Mouse (Mus musculus) embryonic stem cell, embryonic (primary cell): ENCODE data around the gene Mill1.
"Not testable (repeated sequence)": the region's sequence is repeated elsewhere in the genome, so short reads cannot be mapped to it uniquely, and the experiment has no call there.

Experiments
- CTCF ChIA-PET, 4 experiments: fragments of 300-600 bp in 2 of 4; fragments of 350-600 bp in 2 of 4; sonication (Branson Sonifier 250); formaldehyde crosslinking; loops; one replicate each; lab custom pipeline; 2022; ENCODE audit warnings: inconsistent platforms in 2 of 4; lab: Charles Lee
- POLR2A ChIA-PET, 4 experiments: fragments of 300-600 bp in 2 of 4; fragments of 350-600 bp in 2 of 4; sonication (Branson Sonifier 250); formaldehyde crosslinking; loops; one replicate each; lab custom pipeline; 2022; ENCODE audit warnings: antibody characterized with exemption in 4 of 4, inconsistent platforms in 1 of 4; lab: Charles Lee

Gene Mill1

GRCm38 (mm10) chr7:18245047-18245446, at the start of gene Mill1:
TSS of gene Mill1 (plus strand) at chr7:18245347.
- POLR2A ChIA-PET, result no interaction called here
- CTCF ChIA-PET, result interaction anchor here in 1 of 4 experiments (0.6 kb wide), 1 partner anchor 1506 kb away, joined by 5 read pairs; no protein-coding TSS in a partner anchor

GRCm38 (mm10) chr7:18210938-18211337, 34.2 kb upstream of the Mill1 start:
- POLR2A ChIA-PET, result no interaction called here

GRCm38 (mm10) chr7:18214699-18215098, 30.4 kb upstream of the Mill1 start:
- CTCF ChIA-PET, result no interaction called here
- POLR2A ChIA-PET, result interaction anchor here in 2 of 4 experiments (0.5 to 0.7 kb wide), 2 partner anchors 293 to 626 kb away, joined by 3 to 5 read pairs; no protein-coding TSS in a partner anchor

More at GRCm38 (mm10) chr7:18210938-18211337, 34.2 kb upstream of the Mill1 start:
- CTCF ChIA-PET, result no interaction called here

DNA sequence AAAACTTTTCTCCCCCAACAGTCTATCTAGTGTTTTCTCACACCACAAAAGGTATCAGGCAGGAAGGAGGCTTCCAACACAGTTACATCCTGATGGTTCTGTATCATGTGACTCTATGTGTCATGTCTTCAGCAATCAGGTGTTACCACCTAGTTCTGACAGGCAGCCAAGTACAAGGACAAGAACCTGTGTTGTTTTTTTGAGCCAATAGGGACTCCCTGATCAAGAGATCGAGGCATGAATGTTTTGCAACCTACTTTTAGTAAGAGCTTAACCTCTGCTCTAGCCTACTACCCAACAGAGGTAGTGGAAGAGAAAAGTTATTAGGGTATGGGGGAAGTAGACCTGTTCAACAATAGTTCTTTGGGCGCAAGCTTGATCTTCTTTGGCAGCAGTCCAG, 6.6 kb upstream of the Mill1 start:
- ChIA-PET CTCF (no interaction called here), POLR2A (no interaction called here)

DNA sequence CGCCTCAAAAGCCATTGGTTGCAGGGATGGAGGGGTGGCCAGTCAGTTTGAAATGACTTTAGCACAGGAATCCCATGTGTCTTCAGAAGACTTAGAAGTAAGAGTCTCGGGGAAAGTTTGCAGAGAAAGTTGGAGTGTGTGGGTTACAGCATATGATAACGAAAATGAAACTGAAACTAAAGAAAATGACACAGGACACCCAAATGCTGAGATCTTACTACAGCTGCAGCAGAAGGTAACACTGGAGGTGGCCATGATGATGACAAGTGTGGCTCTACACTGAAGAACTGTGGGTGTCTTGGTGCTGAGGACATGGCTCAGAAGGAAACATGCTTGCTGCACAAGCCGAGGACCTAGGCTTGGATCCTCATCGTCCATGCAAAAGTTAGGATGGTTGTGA, 3.9 kb upstream of the Mill1 start:
- ChIA-PET POLR2A (interaction anchor here in 1 of 4 experiments (0.8 kb wide), 1 partner anchor 702 kb away, joined by 3 read pairs; no protein-coding TSS in a partner anchor), CTCF (no interaction called here)

- CTCF ChIA-PET, POLR2A ChIA-PET: not testable (repeated sequence)
These were observed 1.1 kb upstream of the Mill1 start for GRCm38 (mm10) chr7:18243959-18244573.

GRCm38 (mm10) chr7:18260219-18260618, 15.1 kb downstream of the Mill1 start:
- ChIA-PET POLR2A (no interaction called here), CTCF (interaction anchor here in 1 of 4 experiments (0.7 kb wide), 1 partner anchor 39 kb away, joined by 4 read pairs; no protein-coding TSS in a partner anchor)

GRCm38 (mm10) chr7:18265089-18265488, 19.9 kb downstream of the Mill1 start:
- POLR2A ChIA-PET, result no interaction called here
- CTCF ChIA-PET, result no interaction called here
